Mouse (Mus musculus) neural tube, embryonic 15.5 days (tissue): ENCODE results near the gene Cdk2. TPM values are rescaled to one million over a fixed set of nuclear protein-coding genes. Genes with fewer than 3 reads are reported as not detected.
"Not testable (repeated sequence)": the region's sequence is repeated elsewhere in the genome, so short reads cannot be mapped to it uniquely, and the experiment has no call there.

Experiments
- ATAC-seq: fragments of 200-750 bp; cut with Nextera tagmentation; 2 replicates; pipeline ENCODE4 v1.8.0; 2017; ENCODE audit warnings: mild to moderate bottlenecking, moderate TSS enrichment, moderate library complexity; ENCODE audit not compliant: low FRiP score
- H3K27ac ChIP-seq: fragments of 300-500 bp; sonication (generic); replicated peaks from 2 replicates; pipeline ENCODE4 v1.5.1; 2015; ENCODE audit warnings: mild to moderate bottlenecking, inconsistent platforms
- H3K27me3 ChIP-seq: fragments of 300-500 bp; sonication (generic); replicated peaks from 2 replicates; pipeline ENCODE4 v1.6.1; 2015; ENCODE audit warnings: inconsistent platforms
- H3K36me3 ChIP-seq: fragments of 300-500 bp; sonication (generic); 2 replicates; pipeline ENCODE4 v1.6.1; 2015; ENCODE audit warnings: inconsistent platforms
- H3K4me1 ChIP-seq: fragments of 300-500 bp; sonication (generic); 2 replicates; pipeline ENCODE4 v1.6.1; 2015; ENCODE audit warnings: inconsistent platforms
- H3K4me2 ChIP-seq: fragments of 300-500 bp; sonication (generic); 2 replicates; pipeline ENCODE4 v1.6.1; 2015; ENCODE audit warnings: inconsistent platforms, mild to moderate bottlenecking, moderate library complexity
- H3K4me3 ChIP-seq: fragments of 300-500 bp; sonication (generic); replicated peaks from 2 replicates; pipeline ENCODE4 v1.5.1; 2015; ENCODE audit warnings: mild to moderate bottlenecking, inconsistent platforms
- H3K9ac ChIP-seq: fragments of 300-500 bp; sonication (generic); replicated peaks from 2 replicates; pipeline ENCODE4 v1.6.1; 2015; ENCODE audit warnings: mild to moderate bottlenecking, inconsistent platforms
- H3K9me3 ChIP-seq: fragments of 300-500 bp; sonication (generic); replicated peaks from 2 replicates; pipeline ENCODE4 v1.6.1; 2016; ENCODE audit warnings: inconsistent platforms
- WGBS: fragments of 180-500 bp; shearing (Covaris S2); methylation state at CpG from one replicate; pipeline ENCODE4 v1.1.7; 2015; ENCODE audit warnings: mixed read lengths; 5-methylcytosine and 5-hydroxymethylcytosine counted together
- polyA plus RNA-seq: library from polyadenylated mRNA; unstranded; fragments of >200 nt; fragmentation: Nextera tagmentation; extraction: Ambion mirVana; gene quantifications from 2 replicates; pipeline ENCODE4 v1.2.1, GENCODE M21; 2015

Gene Cdk2
- polyA plus RNA-seq, 1 experiment from 2014 or later: 16.1 TPM

DNA sequence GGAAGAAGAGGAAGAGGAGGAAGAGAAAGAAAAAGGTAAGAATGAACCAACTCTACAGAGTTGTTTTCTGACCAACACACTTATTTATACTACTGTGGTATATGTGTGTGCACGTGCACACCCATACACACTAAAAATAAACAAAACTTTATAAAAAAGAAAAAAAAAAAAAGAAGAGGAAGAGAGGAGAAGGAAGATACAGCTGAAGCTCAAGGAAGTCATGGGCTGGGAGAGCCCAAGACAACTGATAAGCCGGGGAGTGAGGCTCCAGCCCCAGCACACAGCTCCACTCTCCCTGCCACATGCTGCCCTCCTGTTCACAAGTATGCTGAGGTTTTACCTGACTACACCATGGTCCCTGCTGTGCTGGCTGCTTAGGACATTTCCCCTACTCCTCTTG, 35.5 kb upstream of the Cdk2 start:
- Histone ChIP-seq H3K9me3 (no peaks in the 10 kb centered on the region), H3K4me3 (no peak overlapping the region), H3K9ac (no peak overlapping the region), H3K27me3 (peaks cover 34% of the 10 kb centered on the region), H3K36me3 (no peaks in the 10 kb centered on the region), H3K4me1 (peaks cover 27% of the 10 kb centered on the region), H3K27ac (no peak overlapping the region), H3K4me2 (no peak overlapping the region)
- no peak for ATAC-seq
- 78% methylated on average over 2 of the region's 2 CpGs for WGBS

DNA sequence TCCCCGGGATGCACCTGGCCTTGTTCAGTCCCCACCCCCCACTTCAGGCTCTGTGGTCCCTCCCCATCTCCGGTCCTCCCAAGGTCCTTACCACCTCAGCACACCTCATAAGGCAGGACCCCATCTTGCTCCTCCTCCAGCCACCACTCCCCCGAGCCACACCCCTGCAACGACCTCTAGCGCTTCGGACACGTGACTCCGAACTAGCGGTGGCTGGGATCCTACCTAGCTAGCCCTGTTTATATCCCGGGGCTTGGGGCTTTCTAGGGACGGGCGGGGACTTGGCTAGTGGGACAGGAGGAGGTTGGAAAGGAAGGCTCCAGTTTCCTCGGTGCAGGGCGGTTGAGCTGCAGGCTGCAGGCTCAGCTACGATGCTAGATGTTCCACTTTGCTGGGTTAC, 32.6 kb upstream of the Cdk2 start:
- peak overlapping the region; percentile 51 for H3K4me2 ChIP-seq
- H3K9ac ChIP-seq: no peak overlapping the region
- WGBS: 5% methylated on average over 15 of the region's 15 CpGs
- H3K27ac ChIP-seq: no peak overlapping the region
- no peaks in the 10 kb centered on the region for H3K9me3 ChIP-seq
- no peak for ATAC-seq
- peaks cover 4% of the 10 kb centered on the region for H3K4me1 ChIP-seq
- no peaks in the 10 kb centered on the region for H3K36me3 ChIP-seq
- H3K4me3 ChIP-seq: peak overlapping the region; percentile 19
- peaks cover 16% of the 10 kb centered on the region for H3K27me3 ChIP-seq

DNA sequence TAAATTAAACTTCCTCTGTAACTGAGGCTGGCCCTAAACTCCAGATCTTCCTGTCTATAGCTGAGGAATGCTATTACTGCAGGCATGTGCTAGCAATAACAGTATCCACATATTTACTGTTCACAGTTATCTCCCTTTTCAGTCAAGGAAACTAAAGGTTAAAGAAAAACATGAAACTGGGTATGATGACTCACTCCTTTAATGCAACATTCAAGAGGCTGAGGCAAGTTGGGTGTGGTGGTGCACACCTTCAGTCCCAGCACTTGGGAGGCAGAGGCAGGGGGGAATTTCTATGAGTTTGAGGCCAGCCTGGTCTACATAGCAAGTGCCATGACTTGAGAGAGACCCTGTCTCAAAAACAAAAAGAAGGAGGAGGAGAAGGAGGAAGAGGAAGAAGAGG, 27.2 kb upstream of the Cdk2 start:
- Histone ChIP-seq H3K4me2 (no peak overlapping the region), H3K4me1 (no peaks in the 10 kb centered on the region), H3K9ac (no peak overlapping the region), H3K27ac (no peak overlapping the region), H3K36me3 (no peaks in the 10 kb centered on the region), H3K27me3 (no peaks in the 10 kb centered on the region), H3K4me3 (no peak overlapping the region), H3K9me3 (no peaks in the 10 kb centered on the region)
- no peak for ATAC-seq

DNA sequence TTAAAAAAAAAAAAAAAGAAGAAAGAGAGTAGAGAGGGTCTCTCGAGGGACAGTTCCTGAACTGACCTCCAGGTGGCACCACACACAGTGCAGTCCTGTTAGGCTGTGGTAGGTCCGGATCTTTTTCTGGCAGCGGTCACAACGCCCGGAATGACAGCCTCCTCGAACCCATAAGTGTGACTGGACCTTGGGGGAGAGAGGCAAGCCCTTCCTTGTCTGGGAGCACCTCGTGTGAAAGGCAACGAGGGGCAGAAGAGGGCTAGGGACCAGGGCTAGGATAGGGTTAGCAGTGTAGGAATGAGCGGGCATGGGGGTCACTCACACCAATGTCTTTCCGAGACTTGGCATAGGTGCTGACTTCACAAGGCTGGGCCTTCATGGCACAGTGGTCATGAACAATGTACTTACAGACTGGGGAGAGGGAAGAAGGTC, 26.2 kb upstream of the Cdk2 start:
- Histone ChIP-seq H3K27ac (no peak overlapping the region), H3K4me3 (no peak overlapping the region), H3K9me3 (no peaks in the 10 kb centered on the region), H3K4me1 (no peaks in the 10 kb centered on the region), H3K4me2 (0 out of 2 replicates have a peak overlapping the region, but pooled peaks have one; percentile 9), H3K9ac (no peak overlapping the region), H3K36me3 (no peaks in the 10 kb centered on the region), H3K27me3 (no peaks in the 10 kb centered on the region)
- no peak for ATAC-seq
- 26% methylated on average over 10 of the region's 10 CpGs for WGBS

DNA sequence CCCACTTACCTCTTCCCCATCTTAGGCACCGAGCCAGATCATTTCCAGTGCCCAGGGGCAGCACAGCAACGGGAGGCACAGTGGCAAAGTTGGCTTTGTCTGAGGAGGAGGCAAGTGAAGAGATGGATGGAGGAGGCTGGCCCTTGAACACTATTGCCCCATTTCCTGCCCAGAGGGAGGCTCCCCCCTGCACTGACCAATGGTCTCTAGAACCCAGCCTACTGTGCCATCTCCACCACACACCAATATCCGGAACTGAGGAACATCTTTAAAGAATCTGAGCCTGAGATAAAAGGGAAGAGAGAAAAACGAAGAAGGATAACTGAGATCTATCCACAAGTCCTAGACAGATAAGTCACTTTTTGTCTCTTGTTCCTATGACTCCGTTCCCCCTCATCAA, 23.2 kb upstream of the Cdk2 start:
- ATAC-seq: no peak
- Histone ChIP-seq H3K4me2 (no peak overlapping the region), H3K4me3 (no peak overlapping the region), H3K4me1 (no peaks in the 10 kb centered on the region), H3K27ac (no peak overlapping the region), H3K27me3 (no peaks in the 10 kb centered on the region), H3K9me3 (no peaks in the 10 kb centered on the region), H3K36me3 (no peaks in the 10 kb centered on the region), H3K9ac (no peak overlapping the region)
- WGBS: 83% methylated on average over 5 of the region's 5 CpGs

DNA sequence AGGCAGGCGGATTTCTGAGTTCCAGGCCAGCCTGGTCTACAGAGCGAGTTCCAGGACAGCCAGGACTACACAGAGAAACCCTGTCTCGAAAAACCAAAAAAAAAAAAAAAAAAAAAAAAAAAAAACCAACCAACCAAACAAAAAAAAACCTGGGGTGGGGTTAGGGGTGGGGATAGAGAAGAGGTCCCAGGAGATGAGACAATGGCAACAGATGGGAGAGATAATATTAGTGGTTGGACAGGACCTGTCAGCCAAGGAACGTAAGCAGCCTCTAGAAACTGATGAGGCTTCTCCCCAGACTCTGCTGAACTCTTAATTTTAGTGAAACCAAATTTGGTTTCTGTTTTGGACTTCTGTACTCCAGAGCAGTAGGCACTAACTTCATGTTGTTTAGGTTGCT, 20.6 kb upstream of the Cdk2 start:
- ATAC-seq, H3K36me3 ChIP-seq, H3K27me3 ChIP-seq, H3K9me3 ChIP-seq, H3K27ac ChIP-seq, H3K9ac ChIP-seq, H3K4me1 ChIP-seq, H3K4me2 ChIP-seq, H3K4me3 ChIP-seq: not testable (repeated sequence)
- 83% methylated on average over 4 of the region's 4 CpGs for whole genome bisulfite sequencing

DNA sequence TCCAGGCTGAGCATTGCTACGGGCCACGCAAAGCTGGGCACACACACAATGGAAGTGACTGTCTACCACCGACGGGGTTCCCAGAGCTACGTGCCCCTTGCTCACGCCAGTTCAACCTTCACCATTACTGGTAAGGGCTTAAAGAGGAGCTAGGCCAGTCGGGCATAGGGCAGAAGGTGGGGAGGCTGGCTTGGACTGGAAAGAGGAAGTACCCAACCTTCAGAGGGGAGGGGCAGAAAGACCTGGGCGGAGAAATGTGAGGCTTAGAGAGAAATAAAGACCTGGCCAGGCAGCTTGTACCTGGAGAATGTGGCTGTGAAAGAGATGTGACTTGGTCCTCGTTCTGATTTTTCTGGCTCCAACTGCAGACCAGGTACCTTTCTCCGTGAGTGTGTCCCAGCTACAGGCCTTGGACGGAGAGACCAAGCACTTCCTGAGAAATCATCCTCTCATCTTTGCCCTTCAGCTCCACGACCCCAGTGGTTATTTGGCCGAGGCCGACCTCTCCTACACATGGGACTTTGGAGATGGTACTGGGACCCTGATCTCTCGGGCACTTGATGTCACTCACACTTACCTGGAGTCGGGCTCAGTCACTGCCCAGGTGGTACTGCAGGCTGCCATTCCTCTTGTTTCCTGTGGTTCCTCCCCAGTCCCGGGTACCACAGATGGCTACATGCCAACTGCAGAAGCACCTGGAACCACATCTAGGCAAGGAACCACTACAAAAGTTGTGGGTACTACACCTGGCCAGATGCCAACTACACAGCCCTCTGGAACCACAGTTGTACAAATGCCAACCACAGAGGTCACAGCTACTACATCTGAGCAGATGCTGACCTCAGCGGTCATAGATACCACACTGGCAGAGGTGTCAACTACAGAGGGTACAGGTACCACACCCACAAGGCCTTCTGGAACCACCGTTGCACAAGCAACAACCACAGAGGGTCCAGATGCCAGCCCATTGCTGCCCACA, 11.0 kb upstream of the Cdk2 start:
- no peak for ATAC-seq
- Histone ChIP-seq H3K4me3 (no peak overlapping the region), H3K4me1 (no peaks in the 10 kb centered on the region), H3K4me2 (no peak overlapping the region), H3K36me3 (no peaks in the 10 kb centered on the region), H3K27me3 (no peaks in the 10 kb centered on the region), H3K9ac (no peak overlapping the region), H3K27ac (no peak overlapping the region), H3K9me3 (no peaks in the 10 kb centered on the region)
- WGBS: 90% methylated on average over 19 of the region's 19 CpGs

DNA sequence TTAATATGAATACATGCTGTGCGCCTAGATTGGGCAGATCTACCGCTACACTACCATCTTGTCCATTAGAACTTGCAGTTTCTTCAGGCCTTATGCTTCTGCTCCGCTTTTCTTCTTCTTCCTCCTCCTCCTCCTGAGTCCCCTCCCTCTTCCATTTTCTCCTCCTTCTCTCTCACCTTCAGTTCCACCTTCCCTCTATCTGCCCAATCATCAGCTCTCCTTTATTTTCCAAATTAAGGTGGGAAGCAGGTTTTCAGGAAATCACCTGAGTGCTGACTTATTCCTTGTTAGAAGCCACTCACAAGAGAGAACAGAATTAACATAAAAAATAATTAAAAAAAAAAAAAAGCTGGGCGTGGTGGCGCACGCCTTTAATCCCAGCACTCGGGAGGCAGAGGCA, 6.5 kb upstream of the Cdk2 start:
- not testable (repeated sequence) for H3K4me1 ChIP-seq, H3K36me3 ChIP-seq, H3K9me3 ChIP-seq, H3K27me3 ChIP-seq, ATAC-seq, H3K27ac ChIP-seq, H3K4me3 ChIP-seq, H3K4me2 ChIP-seq, H3K9ac ChIP-seq
- 96% methylated on average over 7 of the region's 7 CpGs for WGBS

DNA sequence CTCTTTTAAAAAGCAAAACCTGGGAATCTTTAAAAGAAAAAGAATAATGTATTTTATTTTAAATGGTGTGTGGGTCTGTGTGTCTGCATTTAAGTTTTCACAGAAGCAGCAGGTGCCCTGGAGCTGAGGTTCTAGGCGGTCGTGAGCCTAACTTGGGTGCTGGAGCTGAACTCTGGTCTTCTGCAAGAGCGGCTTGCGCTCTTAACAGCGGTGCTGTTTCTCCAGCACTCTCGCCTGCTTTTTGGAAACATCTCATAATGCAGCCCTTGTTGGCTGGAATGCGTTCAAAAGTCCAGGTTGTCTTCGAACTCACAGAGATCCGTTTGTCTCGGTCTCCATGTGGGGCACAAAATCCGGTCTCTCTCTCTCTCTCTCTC, 474 bp upstream of the Cdk2 start:
- no peaks in the 10 kb centered on the region for H3K36me3 ChIP-seq
- H3K9ac ChIP-seq: no peak overlapping the region; the same call in 1 of the 2 replicates
- no peak overlapping the region for H3K27ac ChIP-seq
- peak; percentile 29; the same call in 1 of the 2 replicates for ATAC-seq
- peaks cover 20% of the 10 kb centered on the region for H3K4me1 ChIP-seq
- peak overlapping the region; percentile 96 for H3K4me2 ChIP-seq
- WGBS: 9% methylated on average over 11 of the region's 11 CpGs
- H3K4me3 ChIP-seq: peak overlapping the region; percentile 75
- H3K27me3 ChIP-seq: no peaks in the 10 kb centered on the region
- H3K9me3 ChIP-seq: no peaks in the 10 kb centered on the region

DNA sequence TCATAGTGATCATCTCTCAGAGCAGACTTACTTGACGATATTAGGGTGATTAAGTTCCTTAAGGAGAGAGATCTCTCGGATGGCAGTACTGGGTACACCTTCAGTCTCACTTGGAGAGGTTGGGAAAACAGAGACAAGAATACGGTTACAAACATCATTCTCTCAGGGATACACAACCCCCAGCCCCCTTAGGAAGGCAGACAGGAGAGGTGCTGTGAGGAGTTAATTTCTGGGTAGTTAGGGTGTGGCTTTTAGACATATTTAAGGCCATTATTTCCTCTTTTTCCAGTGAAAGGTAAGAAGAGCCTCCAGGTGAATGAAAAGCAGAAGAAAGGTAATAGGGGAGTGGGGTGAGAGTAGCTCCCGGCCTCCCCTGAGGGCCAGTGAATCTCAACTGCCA, 936 bp downstream of the Cdk2 start, which contains the start of gene Pmel:
TSS of gene Pmel (plus strand) at position 301 of the 400 bp plus-strand sequence.
- no peaks in the 10 kb centered on the region for H3K9me3 ChIP-seq
- peaks cover 20% of the 10 kb centered on the region for H3K4me1 ChIP-seq
- no peak for ATAC-seq
- no peaks in the 10 kb centered on the region for H3K36me3 ChIP-seq
- H3K27ac ChIP-seq: peak within 1 kb of the TSS; percentile 83
- 22% methylated on average over 4 of the region's 4 CpGs for WGBS
- H3K27me3 ChIP-seq: no peaks in the 10 kb centered on the region
- H3K9ac ChIP-seq: peak within 1 kb of the TSS; percentile 57
- H3K4me3 ChIP-seq: peak within 1 kb of the TSS; percentile 75
- peak within 1 kb of the TSS; percentile 96 for H3K4me2 ChIP-seq

DNA sequence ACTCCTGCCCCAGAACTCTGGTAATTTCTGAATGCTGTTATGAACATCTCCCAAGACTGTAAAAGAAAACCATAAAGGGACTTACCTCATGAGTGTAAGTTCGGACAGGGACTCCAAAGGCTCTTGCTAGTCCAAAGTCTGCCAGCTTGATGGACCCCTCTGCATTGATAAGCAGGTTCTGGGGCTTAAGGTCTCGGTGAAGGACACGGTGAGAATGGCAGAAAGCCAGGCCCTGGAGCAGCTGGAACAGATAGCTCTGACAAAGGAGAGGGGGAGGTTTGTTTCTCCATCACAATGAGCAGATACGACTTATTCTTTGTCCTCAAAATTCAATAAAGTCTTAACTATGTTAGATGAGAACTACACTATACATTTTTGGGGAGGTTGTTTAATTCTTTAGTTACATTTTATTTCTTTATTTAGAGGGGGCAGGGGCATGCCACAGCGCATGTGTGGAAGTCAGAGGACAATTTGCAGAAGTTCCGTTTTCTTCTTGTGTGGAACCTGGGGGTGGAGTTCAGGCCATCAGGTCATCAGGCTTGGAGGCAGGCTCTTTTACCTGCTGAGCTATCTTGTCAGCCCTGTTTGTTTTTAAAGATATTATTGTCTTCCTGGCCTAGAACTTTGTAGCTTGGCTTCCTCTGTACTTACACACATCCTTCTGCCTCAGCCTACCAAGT, 2.4 kb downstream of the Cdk2 start:
- no peak overlapping the region for H3K4me2 ChIP-seq
- H3K27ac ChIP-seq: no peak overlapping the region
- H3K36me3 ChIP-seq: no peaks in the 10 kb centered on the region
- peaks cover 20% of the 10 kb centered on the region for H3K4me1 ChIP-seq
- H3K9ac ChIP-seq: no peak overlapping the region
- 78% methylated on average over 6 of the region's 6 CpGs for WGBS
- ATAC-seq: no peak
- H3K9me3 ChIP-seq: no peaks in the 10 kb centered on the region
- no peaks in the 10 kb centered on the region for H3K27me3 ChIP-seq
- no peak overlapping the region for H3K4me3 ChIP-seq

DNA sequence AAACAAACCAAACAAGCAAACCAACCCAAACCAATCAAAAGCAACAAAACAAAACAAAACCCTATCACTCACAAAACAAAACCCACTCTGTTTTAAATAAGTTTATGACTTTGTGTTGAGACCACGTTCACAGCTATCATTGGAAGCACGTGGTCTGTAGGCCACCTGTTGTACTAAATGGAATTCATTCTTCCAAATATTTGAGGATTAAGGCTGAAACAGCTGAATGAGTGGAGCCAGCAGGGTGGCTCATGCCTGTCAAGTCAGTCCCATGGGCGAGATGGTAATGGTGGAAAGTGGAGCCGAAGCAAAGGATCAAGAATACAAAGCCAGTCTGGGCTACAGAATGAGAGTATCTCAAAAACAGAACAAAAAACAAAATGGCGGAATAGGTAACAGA, 4.1 kb downstream of the Cdk2 start:
- H3K36me3 ChIP-seq: no peaks in the 10 kb centered on the region
- H3K9ac ChIP-seq: no peak overlapping the region
- H3K4me3 ChIP-seq: no peak overlapping the region
- H3K4me1 ChIP-seq: peaks cover 22% of the 10 kb centered on the region
- WGBS: 95% methylated on average over 5 of the region's 5 CpGs
- no peaks in the 10 kb centered on the region for H3K9me3 ChIP-seq
- H3K27ac ChIP-seq: no peak overlapping the region
- no peak for ATAC-seq
- no peaks in the 10 kb centered on the region for H3K27me3 ChIP-seq
- no peak overlapping the region for H3K4me2 ChIP-seq
